Mouse (Mus musculus) gastrocnemius, postnatal 14 days (tissue): ENCODE data around the gene Gm6096. TPM values are rescaled to one million over a fixed set of nuclear protein-coding genes. Genes with fewer than 3 reads are reported as not detected.
"Not testable (repeated sequence)": the region's sequence is repeated elsewhere in the genome, so short reads cannot be mapped to it uniquely, and the experiment has no call there.

Experiments
- DNase-seq: peaks from one replicate; pipeline ENCODE4 v3.0.0; 2021; ENCODE audit warnings: mixed read lengths
- intact Hi-C: fragments of 180-260 bp; cut with DNase I; formaldehyde crosslinking; loops from one replicate; pipeline ENCODE4 v1.15.1; 2025; ENCODE audit warnings: low total_unique reads
- long read RNA-seq, 2 experiments: library from polyadenylated mRNA; stranded (forward); transcript quantifications; one replicate each; pipeline ENCODE4 v2.0.0; 2021
- total RNA-seq, 2 experiments: library from RNA; stranded (reverse); gene quantifications; 2 replicates each; pipeline ENCODE4 v1.2.3; 2021

Gm6096 gene
- not detected for total RNA-seq
- long read RNA-seq, experiment 1: 0 reads
- long read RNA-seq, experiment 2: 0 reads

DNA sequence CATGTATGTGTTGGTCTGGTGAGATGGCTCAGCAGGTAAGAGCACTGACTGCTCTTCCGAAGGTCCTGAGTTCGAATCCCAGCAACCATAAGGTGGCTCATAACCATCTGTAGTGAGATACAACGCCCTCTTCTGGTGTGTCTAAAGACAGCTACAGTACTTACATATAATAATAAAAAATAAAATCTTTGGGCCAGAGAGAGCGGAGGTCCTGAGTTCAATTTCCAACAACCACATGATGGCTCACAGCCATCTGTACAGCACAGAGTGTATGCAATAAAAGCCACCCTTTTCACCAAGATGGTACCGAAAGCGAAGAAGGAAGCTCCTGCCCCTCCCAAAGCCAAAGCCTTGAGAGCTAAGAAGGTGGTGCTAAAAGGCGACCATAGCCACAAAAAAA is at the start of gene Gm6096:
Gene Gm6096, plus strand, starts transcription at position 301 of the 400 bp plus-strand sequence.
- intact Hi-C loops: loop anchor here (5.0 kb wide), 1 partner anchor 107 kb away; no protein-coding TSS in a partner anchor
- no peak for DNase-seq

DNA sequence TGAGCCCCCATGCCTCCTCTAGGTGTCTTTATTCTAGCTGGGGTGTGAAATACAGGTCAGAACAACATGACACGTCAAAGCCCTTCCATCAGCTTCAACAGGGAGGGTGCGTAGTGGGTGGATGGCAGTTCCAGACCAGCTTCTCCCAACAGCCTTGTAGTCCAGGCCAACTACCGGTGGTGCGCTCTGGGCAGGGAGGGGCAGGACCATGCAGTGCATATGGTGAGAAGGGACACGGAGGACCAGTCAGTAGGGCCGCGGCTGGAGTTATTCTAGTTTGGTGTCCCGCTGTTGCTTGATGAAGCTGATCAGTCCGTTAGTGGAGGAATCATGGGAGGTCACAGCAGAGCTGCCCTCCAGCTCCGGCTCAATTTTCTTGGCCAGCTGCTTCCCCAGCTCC is 48.7 kb upstream of the Gm6096 start:
- intact Hi-C loops, DNase-seq: not testable (repeated sequence)

- intact Hi-C loops: no loop called here
- no peak for DNase-seq
Observed at GRCm38 (mm10) chr7:34206331-34206730, 44.5 kb upstream of the Gm6096 start.

DNA sequence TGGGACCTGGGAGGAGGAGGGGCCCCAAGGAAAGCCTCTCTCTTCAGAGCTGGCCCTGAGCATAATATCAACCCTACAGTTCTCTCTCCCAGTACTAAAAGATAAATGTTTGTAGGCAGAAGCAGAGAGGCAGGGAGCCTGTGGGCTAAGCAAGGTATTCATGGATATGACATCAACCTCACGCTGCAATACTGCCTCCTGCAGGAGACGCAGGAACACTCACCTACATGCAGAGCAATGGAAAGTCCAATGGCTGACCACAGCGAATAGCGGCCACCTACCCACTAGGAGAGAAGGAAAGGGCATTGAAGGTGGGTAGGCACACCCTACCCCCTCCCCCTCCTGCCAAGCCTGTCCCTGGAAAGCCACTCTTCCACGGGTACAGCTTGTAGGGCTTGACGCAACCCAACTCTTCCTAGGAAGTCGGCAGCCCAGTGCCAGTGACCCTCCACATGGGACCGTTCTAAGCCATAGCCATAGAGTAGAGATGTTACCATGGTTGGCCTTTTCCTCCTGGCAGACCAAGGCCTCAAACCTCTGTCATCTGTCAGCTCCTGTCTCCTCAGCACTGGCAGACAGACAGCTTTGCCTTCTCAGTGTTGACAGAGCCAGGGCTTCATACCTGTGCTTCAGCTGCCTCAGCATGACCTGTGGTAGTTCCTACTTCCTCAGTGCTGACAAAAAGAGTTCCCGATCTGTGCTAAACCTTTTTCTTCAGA is 42.7 kb upstream of the Gm6096 start:
- no peak for DNase-seq
- intact Hi-C loops: no loop called here

DNA sequence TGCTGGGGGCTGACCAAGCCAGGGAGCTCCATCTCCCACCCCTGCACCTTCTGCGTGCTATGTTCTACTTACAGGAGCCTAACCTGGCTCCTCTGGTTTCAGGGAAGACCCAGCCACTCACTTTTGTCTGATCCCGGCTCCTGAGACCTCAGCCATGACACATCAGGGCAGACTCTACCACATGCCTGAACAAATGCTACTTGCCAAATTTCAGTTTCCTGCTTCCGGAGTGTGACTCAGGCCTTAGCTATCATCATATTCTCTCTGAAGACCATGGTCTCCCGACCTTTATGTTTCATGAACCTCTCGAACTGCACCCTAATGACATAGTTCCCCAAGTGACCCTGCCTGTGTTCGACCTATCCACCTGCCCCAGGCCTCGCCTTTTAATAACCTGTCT is 37.6 kb upstream of the Gm6096 start:
- DNase-seq: no peak
- intact Hi-C loops: no loop called here

DNA sequence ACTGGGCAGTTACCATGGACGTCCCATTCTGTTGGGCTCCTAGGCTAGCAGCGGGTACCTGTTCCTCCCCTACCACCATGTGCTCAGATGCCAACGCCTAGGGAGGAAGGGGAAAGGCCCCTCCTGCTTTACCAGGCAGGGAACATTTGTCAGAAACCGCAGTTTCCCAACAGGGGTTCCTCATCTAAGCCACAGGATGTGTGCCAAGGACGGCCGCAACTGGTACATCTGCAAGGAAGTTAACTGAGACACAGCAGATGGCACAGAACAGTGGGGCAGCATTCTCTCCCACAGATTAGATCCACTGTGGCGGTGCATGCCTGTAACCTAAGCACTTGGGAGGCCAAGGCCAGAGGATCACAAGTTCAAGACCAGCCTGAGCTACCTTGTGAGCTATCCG is 36.2 kb upstream of the Gm6096 start:
- intact Hi-C loops: no loop called here
- no peak for DNase-seq

DNA sequence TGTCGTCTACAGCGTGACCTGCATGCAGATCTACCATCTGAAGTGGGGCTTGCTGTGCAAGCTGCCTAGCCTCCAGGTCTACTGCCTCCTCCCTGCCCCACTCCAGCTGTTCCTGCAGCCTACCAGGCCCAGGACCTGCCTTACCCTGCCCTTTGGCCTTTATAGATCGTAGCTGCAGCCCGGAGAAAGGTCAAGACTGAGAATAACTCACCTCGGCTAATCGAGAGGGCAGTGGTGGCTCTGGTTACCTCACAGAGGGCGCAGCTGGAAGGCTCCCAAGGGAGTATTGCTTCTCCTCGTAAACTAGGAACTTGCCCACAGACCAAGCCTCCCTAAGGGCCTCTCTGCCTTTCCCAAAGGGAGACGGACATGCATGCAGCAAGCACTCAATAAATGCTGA is 35.4 kb upstream of the Gm6096 start:
- intact Hi-C loops: no loop called here
- peak; percentile 77 for DNase-seq

DNA sequence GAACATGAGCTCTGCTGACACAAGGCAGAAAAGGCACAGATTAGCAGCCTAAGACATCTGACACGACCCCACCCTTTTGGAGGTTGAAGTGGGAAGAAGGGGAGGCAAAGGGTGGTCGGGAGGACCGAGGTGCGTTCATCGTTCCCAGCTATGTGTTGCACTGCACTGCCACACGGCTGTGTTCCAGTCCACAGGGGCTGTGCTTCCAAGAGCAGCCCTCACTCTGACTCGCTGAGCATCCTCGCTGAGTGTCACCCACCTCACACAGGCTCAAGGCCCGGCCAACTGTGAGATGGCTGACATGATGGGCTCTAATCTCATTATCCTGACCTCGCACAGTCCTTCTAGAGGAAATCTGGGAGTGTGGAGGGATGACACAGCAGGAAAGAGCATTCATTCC is 34.4 kb upstream of the Gm6096 start:
- intact Hi-C loops: no loop called here

GRCm38 (mm10) chr7:34218496-34218895 is 32.3 kb upstream of the Gm6096 start:
- intact Hi-C loops: no loop called here
- no peak for DNase-seq

More for the DNA sequence above, 34.4 kb upstream of the Gm6096 start:
- no peak for DNase-seq

GRCm38 (mm10) chr7:34221594-34222250 is 29.1 kb upstream of the Gm6096 start:
- intact Hi-C loops: no loop called here
- no peak for DNase-seq

DNA sequence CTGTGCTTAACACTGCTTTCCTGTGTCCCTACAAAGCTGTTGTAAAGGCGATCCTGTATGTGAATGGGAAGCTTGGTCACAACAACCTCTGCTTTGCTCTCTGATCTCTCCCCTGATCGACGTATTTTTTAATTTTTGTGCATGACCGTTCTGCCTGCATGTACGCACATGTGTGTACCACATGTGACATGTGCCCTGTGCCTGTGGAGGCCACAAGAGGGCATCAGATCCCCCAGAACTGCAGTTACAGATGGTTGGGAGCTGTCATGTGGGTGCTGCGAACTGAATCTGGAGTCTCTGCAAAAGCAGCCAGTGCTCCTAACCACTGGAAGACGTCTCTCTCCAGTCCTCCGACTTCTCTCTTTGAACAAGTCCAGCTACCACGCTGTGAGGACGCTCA is 28.5 kb upstream of the Gm6096 start:
- DNase-seq: no peak

GRCm38 (mm10) chr7:34224308-34224707 is 26.5 kb upstream of the Gm6096 start:
- no peak for DNase-seq

More for the DNA sequence above, 28.5 kb upstream of the Gm6096 start:
- intact Hi-C loops: no loop called here

GRCm38 (mm10) chr7:34226086-34226485 is 24.8 kb upstream of the Gm6096 start:
- intact Hi-C loops: no loop called here
- no peak for DNase-seq

More at GRCm38 (mm10) chr7:34224308-34224707, 26.5 kb upstream of the Gm6096 start:
- intact Hi-C loops: no loop called here

- intact Hi-C loops: no loop called here
- no peak for DNase-seq
Observed at GRCm38 (mm10) chr7:34226846-34227245, 24.0 kb upstream of the Gm6096 start.

GRCm38 (mm10) chr7:34228641-34229040 is 22.2 kb upstream of the Gm6096 start:
- peak; percentile 34 for DNase-seq
- intact Hi-C loops: no loop called here

GRCm38 (mm10) chr7:34229153-34229552 is 21.7 kb upstream of the Gm6096 start:
- no peak for DNase-seq
- intact Hi-C loops: no loop called here

GRCm38 (mm10) chr7:34229691-34230111 is 21.1 kb upstream of the Gm6096 start:
- intact Hi-C loops: no loop called here
- DNase-seq: peak; percentile 65

DNA sequence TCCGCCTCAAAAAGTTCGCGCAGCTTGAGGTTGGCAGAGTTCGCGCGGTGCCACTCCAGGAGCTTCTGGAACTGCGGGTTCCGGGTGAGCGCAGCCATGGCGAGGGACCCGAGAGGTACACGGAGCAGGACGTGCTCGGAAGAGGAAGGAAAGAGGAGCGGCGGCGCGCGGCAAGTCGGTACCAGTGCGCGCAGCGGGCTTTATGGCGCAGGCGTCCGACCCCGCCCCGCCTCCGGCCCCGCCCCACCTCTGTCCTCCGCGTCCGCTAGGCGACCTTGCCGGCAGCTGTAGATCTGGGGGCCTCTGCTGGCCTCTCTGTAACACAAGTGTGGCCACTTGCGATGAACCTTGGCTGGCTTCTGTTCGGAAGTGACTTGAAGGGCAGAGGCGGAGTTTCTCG is 20.7 kb upstream of the Gm6096 start, which contains the start of gene Gpi1:
Gene Gpi1, minus strand, starts transcription at position 221 of the 400 bp plus-strand sequence.
- intact Hi-C loops: no loop called here
- peak; percentile 88 for DNase-seq

- no peak for DNase-seq
- intact Hi-C loops: no loop called here
Observed at GRCm38 (mm10) chr7:34232785-34233725, 17.8 kb upstream of the Gm6096 start.
